Mouse (Mus musculus): Measurements from ENCODE around the gene Map1b. TPM values are rescaled to one million over a fixed set of nuclear protein-coding genes. Genes with fewer than 3 reads are reported as not detected.

Gene Map1b
- polyA plus RNA-seq, 1 experiment from 2014 or later: 172 TPM

- no peak overlapping the region for H3K27ac ChIP-seq (replicated peaks)
- H3K27me3 ChIP-seq: no peaks in the 10 kb centered on the region
- H3K4me2 ChIP-seq (replicated peaks): no peak overlapping the region
- H3K36me3 ChIP-seq: peaks cover 28% of the 10 kb centered on the region
- no peak overlapping the region for H3K9ac ChIP-seq
- 79% methylated on average over 13 of the region's 13 CpGs for WGBS
- no peaks in the 10 kb centered on the region for H3K4me1 ChIP-seq
- H3K4me3 ChIP-seq (replicated peaks): no peak overlapping the region
- no peak for ATAC-seq (ENCODE audit: insufficient number of reproducible peaks, low FRiP score, low TSS enrichment, low read depth)
- no peaks in the 10 kb centered on the region for H3K9me3 ChIP-seq (replicated peaks)
Measured at GRCm38 (mm10) chr13:99423581-99423980, 92.8 kb downstream of the Map1b start.

GRCm38 (mm10) chr13:99416601-99417000 is 99.7 kb downstream of the Map1b start:
- WGBS: 76% methylated on average over 9 of the region's 9 CpGs
- no peak for ATAC-seq (ENCODE audit: insufficient number of reproducible peaks, low FRiP score, low TSS enrichment, low read depth)

GRCm38 (mm10) chr13:99414352-99414742 is 102.0 kb downstream of the Map1b start:
- Histone ChIP-seq H3K4me1 (peaks cover 35% of the 10 kb centered on the region), H3K36me3 (peaks cover 36% of the 10 kb centered on the region), H3K9me3 (replicated peaks) (no peaks in the 10 kb centered on the region), H3K27ac (replicated peaks) (0 out of 2 replicates have a peak overlapping the region, but pooled peaks have one; percentile 29), H3K4me2 (replicated peaks) (no peak overlapping the region), H3K27me3 (no peaks in the 10 kb centered on the region), H3K4me3 (replicated peaks) (no peak overlapping the region), H3K9ac (no peak overlapping the region)
- 0 out of 2 replicates have a peak, but pooled peaks have one; percentile 26 for ATAC-seq (ENCODE audit: insufficient number of reproducible peaks, low FRiP score, low TSS enrichment, low read depth)
- 52% methylated on average over 10 of the region's 10 CpGs for WGBS

More at GRCm38 (mm10) chr13:99416601-99417000, 99.7 kb downstream of the Map1b start:
- no peaks in the 10 kb centered on the region for H3K27me3 ChIP-seq
- H3K27ac ChIP-seq (replicated peaks): no peak overlapping the region
- no peak overlapping the region for H3K9ac ChIP-seq
- H3K4me3 ChIP-seq (replicated peaks): no peak overlapping the region
- peaks cover 33% of the 10 kb centered on the region for H3K4me1 ChIP-seq
- H3K9me3 ChIP-seq (replicated peaks): no peaks in the 10 kb centered on the region
- peaks cover 23% of the 10 kb centered on the region for H3K36me3 ChIP-seq
- no peak overlapping the region for H3K4me2 ChIP-seq (replicated peaks)

- H3K36me3 ChIP-seq: peaks cover 36% of the 10 kb centered on the region
- WGBS: 35% methylated on average over 13 of the region's 13 CpGs
Measured at GRCm38 (mm10) chr13:99413481-99414351, 102.6 kb downstream of the Map1b start.

GRCm38 (mm10) chr13:99412477-99413080 is 103.8 kb downstream of the Map1b start:
- no peak overlapping the region for H3K4me2 ChIP-seq (replicated peaks)
- peaks cover 36% of the 10 kb centered on the region for H3K36me3 ChIP-seq
- no peak overlapping the region for H3K9ac ChIP-seq
- WGBS: 56% methylated on average over 11 of the region's 11 CpGs
- H3K4me3 ChIP-seq (replicated peaks): no peak overlapping the region
- peak overlapping the region; percentile 65 for H3K27ac ChIP-seq (replicated peaks)
- peaks cover 42% of the 10 kb centered on the region for H3K4me1 ChIP-seq
- H3K9me3 ChIP-seq (replicated peaks): no peaks in the 10 kb centered on the region
- H3K27me3 ChIP-seq: no peaks in the 10 kb centered on the region
- no peak for ATAC-seq (ENCODE audit: insufficient number of reproducible peaks, low FRiP score, low TSS enrichment, low read depth)

More at GRCm38 (mm10) chr13:99413481-99414351, 102.6 kb downstream of the Map1b start:
- Histone ChIP-seq H3K9ac (no peak overlapping the region), H3K4me2 (replicated peaks) (no peak overlapping the region), H3K4me1 (peaks cover 41% of the 10 kb centered on the region), H3K9me3 (replicated peaks) (no peaks in the 10 kb centered on the region), H3K4me3 (replicated peaks) (no peak overlapping the region), H3K27me3 (no peaks in the 10 kb centered on the region), H3K27ac (replicated peaks) (peak overlapping the region; percentile 65; the same call in 1 of the 2 replicates)
- ATAC-seq (ENCODE audit: insufficient number of reproducible peaks, low FRiP score, low TSS enrichment, low read depth): peak; percentile 49; the same call in 1 of the 2 replicates

- no peaks in the 10 kb centered on the region for H3K9me3 ChIP-seq (replicated peaks)
- H3K4me2 ChIP-seq (replicated peaks): no peak overlapping the region
- no peaks in the 10 kb centered on the region for H3K27me3 ChIP-seq
- 86% methylated on average over 3 of the region's 3 CpGs for WGBS
- H3K9ac ChIP-seq: no peak overlapping the region
- ATAC-seq (ENCODE audit: insufficient number of reproducible peaks, low FRiP score, low TSS enrichment, low read depth): no peak
- H3K4me3 ChIP-seq (replicated peaks): no peak overlapping the region
- peaks cover 36% of the 10 kb centered on the region for H3K36me3 ChIP-seq
- H3K27ac ChIP-seq (replicated peaks): 0 out of 2 replicates have a peak overlapping the region, but pooled peaks have one; percentile 65
- peaks cover 42% of the 10 kb centered on the region for H3K4me1 ChIP-seq
Measured at GRCm38 (mm10) chr13:99411761-99412160, 104.6 kb downstream of the Map1b start.

- Histone ChIP-seq H3K4me2 (replicated peaks) (no peak overlapping the region), H3K4me1 (peaks cover 42% of the 10 kb centered on the region), H3K9ac (no peak overlapping the region), H3K9me3 (replicated peaks) (no peaks in the 10 kb centered on the region), H3K36me3 (peaks cover 29% of the 10 kb centered on the region), H3K27me3 (no peaks in the 10 kb centered on the region), H3K27ac (replicated peaks) (no peak overlapping the region; the same call in 1 of the 2 replicates), H3K4me3 (replicated peaks) (no peak overlapping the region)
- 79% methylated on average over 14 of the region's 14 CpGs for WGBS
- no peak for ATAC-seq (ENCODE audit: insufficient number of reproducible peaks, low FRiP score, low TSS enrichment, low read depth)
Measured at GRCm38 (mm10) chr13:99410611-99411515, 105.5 kb downstream of the Map1b start.

- Histone ChIP-seq H3K36me3 (peaks cover 39% of the 10 kb centered on the region), H3K4me1 (peaks cover 34% of the 10 kb centered on the region), H3K27ac (replicated peaks) (no peak overlapping the region; the same call in 1 of the 2 replicates), H3K27me3 (no peaks in the 10 kb centered on the region), H3K4me3 (replicated peaks) (no peak overlapping the region), H3K4me2 (replicated peaks) (no peak overlapping the region), H3K9ac (no peak overlapping the region), H3K9me3 (replicated peaks) (no peaks in the 10 kb centered on the region)
- ATAC-seq (ENCODE audit: insufficient number of reproducible peaks, low FRiP score, low TSS enrichment, low read depth): no peak
- WGBS: 50% methylated on average over 2 of the region's 2 CpGs
Measured at GRCm38 (mm10) chr13:99409216-99409615, 107.1 kb downstream of the Map1b start.

GRCm38 (mm10) chr13:99399373-99399772 is 117.0 kb downstream of the Map1b start:
- Histone ChIP-seq H3K4me2 (replicated peaks) (no peak overlapping the region), H3K36me3 (peaks cover 4% of the 10 kb centered on the region; the same call in 1 of the 2 replicates), H3K27me3 (no peaks in the 10 kb centered on the region), H3K9me3 (replicated peaks) (no peaks in the 10 kb centered on the region), H3K27ac (replicated peaks) (no peak overlapping the region), H3K4me3 (replicated peaks) (no peak overlapping the region), H3K9ac (no peak overlapping the region), H3K4me1 (peaks cover 33% of the 10 kb centered on the region)
- no peak for ATAC-seq (ENCODE audit: insufficient number of reproducible peaks, low FRiP score, low TSS enrichment, low read depth)
- 62% methylated on average over 4 of the region's 4 CpGs for WGBS

- Histone ChIP-seq H3K36me3 (0 out of 2 replicates have a peak, but pooled peaks cover 4% of the 10 kb centered on the region), H3K4me2 (replicated peaks) (no peak overlapping the region), H3K27me3 (no peaks in the 10 kb centered on the region), H3K4me1 (peaks cover 33% of the 10 kb centered on the region), H3K9me3 (replicated peaks) (no peaks in the 10 kb centered on the region), H3K27ac (replicated peaks) (no peak overlapping the region), H3K9ac (no peak overlapping the region), H3K4me3 (replicated peaks) (no peak overlapping the region)
- ATAC-seq (ENCODE audit: insufficient number of reproducible peaks, low FRiP score, low TSS enrichment, low read depth): no peak
- 80% methylated on average over 12 of the region's 12 CpGs for WGBS
Measured at GRCm38 (mm10) chr13:99398149-99398701, 118.1 kb downstream of the Map1b start.
